Mouse (Mus musculus): Measurements from ENCODE around the gene Gnpnat1. TPM values are rescaled to one million over a fixed set of nuclear protein-coding genes. Genes with fewer than 3 reads are reported as not detected.
A peak's percentile ranks its signal among the peaks of the same experiment; 100 is the strongest.

Gene Gnpnat1
- polyA plus RNA-seq, 1 experiment from 2014 or later, result 83.3 TPM

- Histone ChIP-seq H3K4me1 (replicated peaks; ENCODE audit: insufficient read depth, low read length) (no peaks in the 10 kb centered on the region), H3K9ac (ENCODE audit: low read depth, low read length) (no peak overlapping the region), H3K27ac (no peak overlapping the region), H3K36me3 (ENCODE audit: insufficient read depth, low read length) (peaks cover 12% of the 10 kb centered on the region), H3K4me3 (replicated peaks; ENCODE audit: low read depth, low read length) (no peak overlapping the region), H3K9me3 (replicated peaks; ENCODE audit: low read length) (no peaks in the 10 kb centered on the region; the same call in 1 of the 2 replicates), H3K4me2 (ENCODE audit: low read length) (no peak overlapping the region), H3K27me3 (ENCODE audit: insufficient read depth, low read length) (no peaks in the 10 kb centered on the region)
- 89% methylated on average over 6 of the region's 6 CpGs for WGBS
- ATAC-seq (replicated peaks; ENCODE audit: low FRiP score, low read depth) (no peak), DNase-seq (ENCODE audit: low spot score) (no peak)
- no peak for TF ChIP-seq CTCF (IDR thresholded peaks at IDR 0.05; ENCODE audit: low read depth)
Observed at GRCm38 (mm10) chr14:45365196-45365587, 39.5 kb downstream of the Gnpnat1 start.

- Histone ChIP-seq H3K36me3 (ENCODE audit: insufficient read depth, low read length) (peaks cover 6% of the 10 kb centered on the region), H3K4me3 (replicated peaks; ENCODE audit: low read depth, low read length) (no peak overlapping the region), H3K27me3 (ENCODE audit: insufficient read depth, low read length) (no peaks in the 10 kb centered on the region), H3K27ac (no peak overlapping the region), H3K9ac (ENCODE audit: low read depth, low read length) (no peak overlapping the region), H3K4me1 (replicated peaks; ENCODE audit: insufficient read depth, low read length) (no peaks in the 10 kb centered on the region), H3K9me3 (replicated peaks; ENCODE audit: low read length) (no peaks in the 10 kb centered on the region), H3K4me2 (ENCODE audit: low read length) (no peak overlapping the region)
- no peak for TF ChIP-seq CTCF (IDR thresholded peaks at IDR 0.05; ENCODE audit: low read depth)
- DNase-seq (ENCODE audit: low spot score) (no peak), ATAC-seq (replicated peaks; ENCODE audit: low FRiP score, low read depth) (no peak)
- WGBS, result 86% methylated on average over 16 of the region's 16 CpGs
Observed at GRCm38 (mm10) chr14:45364211-45365195, 40.2 kb downstream of the Gnpnat1 start.

DNA sequence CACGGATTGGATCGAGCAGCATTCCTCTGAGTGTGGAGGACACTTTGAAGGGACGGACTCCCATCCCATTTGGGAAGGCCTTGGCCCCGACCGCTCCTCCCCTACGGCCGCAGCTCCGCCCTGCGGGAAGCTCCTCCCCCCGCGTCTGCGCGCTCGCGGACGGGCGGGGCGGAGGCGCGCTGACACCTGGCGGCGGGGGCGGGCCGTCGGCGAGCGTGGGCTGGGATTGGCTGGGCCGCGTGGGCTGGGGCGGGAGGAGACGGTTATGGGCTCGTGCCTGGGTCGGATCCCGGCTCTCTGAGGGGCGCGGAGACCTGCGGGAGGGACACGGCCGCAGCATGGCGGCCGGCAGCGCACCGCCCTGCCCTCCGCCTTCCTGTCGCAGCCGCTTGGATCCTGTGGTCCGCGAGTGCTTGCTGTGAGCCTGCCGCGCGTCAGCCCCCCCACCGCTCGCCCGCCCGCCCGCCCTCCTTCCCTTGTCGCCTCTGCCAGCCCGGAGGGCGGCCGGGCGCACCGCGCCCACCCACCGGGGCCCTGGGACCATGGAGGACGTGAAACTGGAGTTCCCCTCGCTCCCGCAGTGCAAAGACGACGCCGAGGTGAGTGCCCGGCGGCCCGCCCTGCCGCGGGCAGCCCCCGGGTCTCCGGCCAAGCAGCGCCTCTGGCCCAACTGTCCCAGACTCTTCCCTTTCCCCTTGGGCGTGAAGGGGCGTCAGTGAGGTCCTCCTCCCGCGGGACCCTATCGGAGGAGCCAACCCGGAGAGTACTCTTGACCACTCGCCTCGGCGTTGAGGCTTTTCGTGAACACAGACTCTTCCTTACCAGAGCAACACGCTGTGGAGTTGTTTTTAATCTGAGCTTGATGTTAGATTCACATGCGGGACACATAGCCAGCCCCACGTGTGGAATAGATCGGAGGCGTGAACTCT lies 53.5 kb downstream of the Gnpnat1 start, which contains the start of gene Styx:
Styx (plus strand) TSS at position 163 of the 929 bp plus-strand sequence.
- Histone ChIP-seq H3K4me1 (replicated peaks; ENCODE audit: insufficient read depth, low read length) (no peaks in the 10 kb centered on the region; the same call in 1 of the 2 replicates), H3K27me3 (ENCODE audit: insufficient read depth, low read length) (no peaks in the 10 kb centered on the region), H3K4me2 (ENCODE audit: low read length) (peak within 1 kb of the TSS; percentile 67), H3K9me3 (replicated peaks; ENCODE audit: low read length) (no peaks in the 10 kb centered on the region), H3K36me3 (ENCODE audit: insufficient read depth, low read length) (peaks cover 20% of the 10 kb centered on the region), H3K4me3 (replicated peaks; ENCODE audit: low read depth, low read length) (peak within 1 kb of the TSS; percentile 75), H3K27ac (peak within 1 kb of the TSS; percentile 79), H3K9ac (ENCODE audit: low read depth, low read length) (peak within 1 kb of the TSS; percentile 67)
- ATAC-seq (replicated peaks; ENCODE audit: low FRiP score, low read depth), result peak; percentile 96
- TF ChIP-seq CTCF (IDR thresholded peaks at IDR 0.05; ENCODE audit: low read depth), result peak; percentile 17; the same call in 1 of the 2 replicates
- peak; percentile 97 for DNase-seq (ENCODE audit: low spot score)
- under 1% methylated on average over 51 of the region's 93 CpGs for WGBS

- peaks cover 15% of the 10 kb centered on the region; the same call in 1 of the 2 replicates for H3K36me3 ChIP-seq (ENCODE audit: insufficient read depth, low read length)
- peak within 1 kb of the TSS; percentile 84 for H3K27ac ChIP-seq
- DNase-seq (ENCODE audit: low spot score) (peak; percentile 97), ATAC-seq (replicated peaks; ENCODE audit: low FRiP score, low read depth) (peak; percentile 97)
- H3K27me3 ChIP-seq (ENCODE audit: insufficient read depth, low read length), result no peaks in the 10 kb centered on the region
- 1% methylated on average over 44 of the region's 44 CpGs for WGBS
- H3K9me3 ChIP-seq (replicated peaks; ENCODE audit: low read length), result no peaks in the 10 kb centered on the region
- TF ChIP-seq CTCF (IDR thresholded peaks at IDR 0.05; ENCODE audit: low read depth), result peak; percentile 87
- peak within 1 kb of the TSS; percentile 92 for H3K9ac ChIP-seq (ENCODE audit: low read depth, low read length)
- peak within 1 kb of the TSS; percentile 95 for H3K4me3 ChIP-seq (replicated peaks; ENCODE audit: low read depth, low read length)
- peak within 1 kb of the TSS; percentile 73 for H3K4me2 ChIP-seq (ENCODE audit: low read length)
- no peaks in the 10 kb centered on the region for H3K4me1 ChIP-seq (replicated peaks; ENCODE audit: insufficient read depth, low read length)
Observed at GRCm38 (mm10) chr14:45329589-45330181, 75.0 kb downstream of the Gnpnat1 start, which contains the start of gene Psmc6. TSS of gene Psmc6 (plus strand) at chr14:45329788.

DNA sequence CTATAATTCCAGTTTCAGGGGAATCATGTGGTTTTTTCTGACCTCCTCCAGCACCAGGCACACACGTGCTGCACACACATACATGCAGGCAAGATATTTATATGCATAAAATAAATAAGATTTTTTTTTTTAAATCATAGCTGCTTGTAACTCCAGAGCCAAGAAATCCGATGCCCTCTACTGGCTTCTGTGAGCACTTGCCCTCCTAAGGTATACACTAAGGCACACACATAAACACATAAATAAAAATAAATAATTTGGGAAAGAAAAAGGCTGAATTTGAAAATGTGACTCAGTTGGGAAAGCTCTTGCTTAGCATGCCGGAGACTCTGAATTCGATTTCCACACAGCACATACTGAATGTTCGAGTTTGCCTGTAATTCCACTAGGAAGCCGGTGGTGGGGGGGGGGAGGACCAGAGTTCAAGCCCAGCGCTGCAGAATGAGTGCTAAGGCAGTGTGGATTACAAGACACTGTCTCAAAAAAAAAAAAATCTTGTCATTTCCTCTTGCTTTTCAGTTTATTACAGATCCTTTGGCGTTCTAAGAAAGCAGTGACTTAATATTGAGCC lies 75.6 kb downstream of the Gnpnat1 start:
- Histone ChIP-seq H3K9me3 (replicated peaks; ENCODE audit: low read length) (no peaks in the 10 kb centered on the region), H3K27ac (no peak overlapping the region), H3K9ac (ENCODE audit: low read depth, low read length) (no peak overlapping the region), H3K27me3 (ENCODE audit: insufficient read depth, low read length) (no peaks in the 10 kb centered on the region), H3K36me3 (ENCODE audit: insufficient read depth, low read length) (0 out of 2 replicates have a peak, but pooled peaks cover 12% of the 10 kb centered on the region), H3K4me2 (ENCODE audit: low read length) (peak overlapping the region; percentile 52), H3K4me1 (replicated peaks; ENCODE audit: insufficient read depth, low read length) (no peaks in the 10 kb centered on the region), H3K4me3 (replicated peaks; ENCODE audit: low read depth, low read length) (peak overlapping the region; percentile 95)
- DNase-seq (ENCODE audit: low spot score), result peak; percentile 55
- 15% methylated on average over 8 of the region's 8 CpGs for WGBS
- ATAC-seq (replicated peaks; ENCODE audit: low FRiP score, low read depth), result peak; percentile 26
- TF ChIP-seq CTCF (IDR thresholded peaks at IDR 0.05; ENCODE audit: low read depth), result no peak; the same call in 1 of the 2 replicates
